Mouse (Mus musculus) intestine, postnatal 0 days (tissue): Measurements from ENCODE around the gene Itpkb. TPM values are rescaled to one million over a fixed set of nuclear protein-coding genes. Genes with fewer than 3 reads are reported as not detected.

ENCODE experiments used
- ATAC-seq: fragments of 200-750 bp; cut with Nextera tagmentation; 2 replicates; pipeline ENCODE4 v1.8.0; 2017; ENCODE audit warnings: mild to moderate bottlenecking, moderate TSS enrichment, moderate library complexity
- H3K27ac ChIP-seq: fragments of 300-500 bp; sonication (generic); 2 replicates; pipeline ENCODE4 v1.5.1; 2014; ENCODE audit warnings: mild to moderate bottlenecking, low read depth, low read length, moderate library complexity
- H3K27me3 ChIP-seq: fragments of 300-500 bp; sonication (generic); replicated peaks from 2 replicates; pipeline ENCODE4 v1.6.1; 2014; ENCODE audit warnings: low read length, mixed read lengths; ENCODE audit not compliant: control insufficient read depth, insufficient read depth
- H3K36me3 ChIP-seq: fragments of 300-500 bp; sonication (generic); 2 replicates; pipeline ENCODE4 v1.6.1; 2014; ENCODE audit warnings: mild to moderate bottlenecking, moderate library complexity; ENCODE audit not compliant: control insufficient read depth, insufficient read depth
- H3K4me1 ChIP-seq: fragments of 300-500 bp; sonication (generic); replicated peaks from 2 replicates; pipeline ENCODE4 v1.6.1; 2014; ENCODE audit warnings: antibody characterized with exemption, low read length, mixed read lengths; ENCODE audit not compliant: control insufficient read depth, insufficient read depth
- H3K4me2 ChIP-seq: fragments of 300-500 bp; sonication (generic); replicated peaks from 2 replicates; pipeline ENCODE4 v1.6.1; 2014; ENCODE audit warnings: low read depth, mild to moderate bottlenecking, moderate library complexity
- H3K4me3 ChIP-seq: fragments of 300-500 bp; sonication (generic); 2 replicates; pipeline ENCODE4 v1.5.1; 2014; ENCODE audit warnings: low read depth, low read length
- H3K9ac ChIP-seq: fragments of 300-500 bp; sonication (generic); 2 replicates; pipeline ENCODE4 v1.6.1; 2014; ENCODE audit warnings: mild to moderate bottlenecking, low read depth, low read length
- H3K9me3 ChIP-seq: fragments of 300-500 bp; sonication (generic); 2 replicates; pipeline ENCODE4 v1.6.1; 2016; ENCODE audit warnings: mixed run types; ENCODE audit not compliant: control insufficient read depth
- CTCF ChIP-seq: sonication (generic); IDR thresholded peaks from 2 replicates; pipeline ENCODE4 v1.5.1; 2016; ENCODE audit warnings: low read depth, mild to moderate bottlenecking, control low read depth, antibody characterized with exemption, moderate library complexity
- WGBS: fragments of 180-500 bp; shearing (Covaris S2); extraction: QIAGEN DNeasy Blood & Tissue Kit; methylation state at CpG from one replicate; pipeline ENCODE4 v1.1.7; 2014; 5-methylcytosine and 5-hydroxymethylcytosine counted together
- polyA plus RNA-seq: library from polyadenylated mRNA; unstranded; fragments of >200 nt; fragmentation: Nextera tagmentation; extraction: Ambion mirVana; gene quantifications from 2 replicates; pipeline ENCODE4 v1.2.1, GENCODE M21; 2015

Gene Itpkb
- polyA plus RNA-seq, 1 experiment from 2014 or later, result 2.3 TPM

GRCm38 (mm10) chr1:180312286-180312685, 18.0 kb upstream of the Itpkb start:
- 73% methylated on average over 6 of the region's 6 CpGs for WGBS
- TF ChIP-seq CTCF, result no peak
- H3K4me3 ChIP-seq, result no peak overlapping the region
- H3K27ac ChIP-seq, result no peak overlapping the region
- no peak for ATAC-seq
- H3K36me3 ChIP-seq, result no peaks in the 10 kb centered on the region
- H3K4me1 ChIP-seq, result no peaks in the 10 kb centered on the region; the same call in 1 of the 2 replicates
- H3K9me3 ChIP-seq, result no peaks in the 10 kb centered on the region
- no peak overlapping the region for H3K4me2 ChIP-seq
- H3K9ac ChIP-seq, result no peak overlapping the region
- no peaks in the 10 kb centered on the region for H3K27me3 ChIP-seq

DNA sequence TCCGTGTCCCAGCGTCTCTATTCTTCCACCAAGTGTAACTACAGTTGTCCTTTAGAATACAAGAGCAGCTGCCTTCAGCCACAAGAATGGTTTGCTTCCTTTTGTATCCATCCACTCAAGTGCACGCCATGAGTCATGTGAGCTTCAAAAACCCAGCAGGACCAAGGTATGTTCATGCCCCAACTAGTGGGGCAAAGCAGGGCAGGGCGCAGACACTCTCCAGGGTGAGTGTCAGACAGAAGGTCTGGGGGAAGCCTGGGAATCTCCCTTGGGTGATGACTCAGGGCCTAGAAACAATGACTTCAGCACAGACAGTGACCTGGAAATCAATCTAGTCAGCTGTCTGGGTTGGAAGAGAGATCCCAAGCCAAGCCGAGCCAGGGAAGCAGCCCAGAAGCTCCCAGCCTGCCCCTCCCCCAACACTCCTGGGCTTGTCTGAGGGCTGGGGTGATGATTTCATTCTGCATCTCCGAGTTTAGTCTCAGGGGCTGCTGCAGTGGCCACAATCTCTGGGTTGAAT, 17.4 kb upstream of the Itpkb start:
- no peak for TF ChIP-seq CTCF
- Histone ChIP-seq H3K27ac (no peak overlapping the region), H3K27me3 (no peaks in the 10 kb centered on the region), H3K4me1 (no peaks in the 10 kb centered on the region; the same call in 1 of the 2 replicates), H3K9me3 (no peaks in the 10 kb centered on the region), H3K4me2 (no peak overlapping the region), H3K4me3 (no peak overlapping the region), H3K36me3 (no peaks in the 10 kb centered on the region), H3K9ac (no peak overlapping the region)
- WGBS, result 50% methylated on average over 6 of the region's 6 CpGs
- peak; percentile 31; the same call in 1 of the 2 replicates for ATAC-seq

DNA sequence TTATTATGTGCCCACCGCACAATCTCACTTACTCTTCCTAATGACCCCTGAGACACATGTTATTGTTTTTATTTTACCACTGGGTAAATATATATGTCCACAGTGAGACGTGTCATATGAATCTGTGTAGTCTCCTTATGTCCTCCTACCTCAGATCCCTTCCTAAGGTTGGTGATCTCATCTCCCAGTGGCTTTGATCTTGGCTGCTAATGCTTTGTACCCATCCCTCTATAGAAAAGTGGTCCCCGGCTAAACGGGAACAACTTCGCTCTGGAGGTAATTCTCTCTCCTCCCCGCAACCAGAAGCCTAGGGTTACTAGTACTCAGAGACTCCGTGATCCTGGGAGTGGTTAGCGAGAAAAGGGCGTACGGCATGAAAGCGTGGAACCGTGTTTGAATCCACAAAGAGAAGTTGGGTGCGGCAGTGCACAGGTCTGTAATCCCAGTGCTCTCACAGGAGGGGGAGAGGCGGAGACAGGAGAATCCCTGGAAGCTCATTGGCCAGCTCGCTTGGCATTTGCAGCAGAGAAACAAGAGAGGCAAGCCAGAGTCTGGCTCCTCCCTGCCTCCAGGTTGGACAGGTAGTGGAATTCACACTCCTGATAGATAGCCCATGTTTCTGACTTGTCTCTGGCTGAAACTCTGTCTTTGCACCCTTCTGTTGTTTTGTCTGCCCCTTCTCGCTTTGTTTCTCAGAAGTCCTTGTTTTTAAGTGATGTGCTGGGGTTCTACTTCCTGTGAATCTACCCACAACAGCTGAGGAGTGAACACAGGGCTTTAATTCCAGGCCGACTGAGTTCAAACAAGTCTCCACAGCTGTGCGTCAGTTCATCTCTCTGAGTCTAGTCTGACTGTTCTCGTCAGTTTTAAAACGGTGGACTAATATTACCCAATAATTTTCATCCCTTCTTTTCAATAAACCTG, 16.5 kb upstream of the Itpkb start:
- Histone ChIP-seq H3K9me3 (no peaks in the 10 kb centered on the region), H3K27ac (no peak overlapping the region), H3K9ac (no peak overlapping the region), H3K4me2 (peak overlapping the region; percentile 50), H3K4me3 (no peak overlapping the region), H3K36me3 (no peaks in the 10 kb centered on the region), H3K27me3 (no peaks in the 10 kb centered on the region), H3K4me1 (no peaks in the 10 kb centered on the region; the same call in 1 of the 2 replicates)
- WGBS, result 11% methylated on average over 20 of the region's 20 CpGs
- no peak for TF ChIP-seq CTCF
- ATAC-seq, result peak; percentile 82

GRCm38 (mm10) chr1:180314641-180315040, 15.6 kb upstream of the Itpkb start:
- Histone ChIP-seq H3K9ac (no peak overlapping the region), H3K27me3 (no peaks in the 10 kb centered on the region), H3K4me2 (no peak overlapping the region), H3K36me3 (no peaks in the 10 kb centered on the region), H3K9me3 (no peaks in the 10 kb centered on the region), H3K27ac (no peak overlapping the region), H3K4me3 (no peak overlapping the region), H3K4me1 (no peaks in the 10 kb centered on the region; the same call in 1 of the 2 replicates)
- TF ChIP-seq CTCF, result no peak
- 67% methylated on average over 11 of the region's 11 CpGs for WGBS
- no peak for ATAC-seq

DNA sequence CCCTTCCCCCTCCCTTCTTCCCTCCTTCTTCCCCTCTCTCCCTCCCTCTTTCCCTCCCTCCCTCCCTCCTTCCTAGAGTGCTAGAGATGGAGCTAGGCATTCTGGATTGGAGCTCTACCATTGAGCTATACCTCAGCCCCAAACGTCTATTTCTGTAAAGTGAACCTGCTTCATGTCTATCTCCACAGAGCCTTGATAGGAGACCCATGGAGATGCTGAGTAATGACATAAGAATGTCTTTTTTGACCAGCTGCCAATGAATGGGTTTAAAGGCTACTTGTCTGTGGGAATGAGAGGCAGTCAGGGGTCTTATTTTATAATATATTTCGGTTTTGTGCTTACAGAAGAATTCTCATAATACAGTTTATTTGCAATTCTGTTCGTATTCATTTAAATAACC, 15.2 kb upstream of the Itpkb start:
- H3K27me3 ChIP-seq, result no peaks in the 10 kb centered on the region
- TF ChIP-seq CTCF, result no peak
- ATAC-seq, result no peak

GRCm38 (mm10) chr1:180317450-180317849, 12.8 kb upstream of the Itpkb start:
- Histone ChIP-seq H3K4me3 (no peak overlapping the region), H3K27ac (no peak overlapping the region), H3K4me1 (no peaks in the 10 kb centered on the region; the same call in 1 of the 2 replicates), H3K9me3 (no peaks in the 10 kb centered on the region), H3K27me3 (no peaks in the 10 kb centered on the region), H3K9ac (no peak overlapping the region), H3K4me2 (no peak overlapping the region), H3K36me3 (no peaks in the 10 kb centered on the region)
- no peak for ATAC-seq
- 65% methylated on average over 4 of the region's 4 CpGs for WGBS
- no peak for TF ChIP-seq CTCF

More for the DNA sequence above, 15.2 kb upstream of the Itpkb start:
- Histone ChIP-seq H3K27ac (no peak overlapping the region), H3K4me1 (no peaks in the 10 kb centered on the region; the same call in 1 of the 2 replicates), H3K9me3 (no peaks in the 10 kb centered on the region), H3K9ac (no peak overlapping the region), H3K36me3 (no peaks in the 10 kb centered on the region), H3K4me3 (no peak overlapping the region), H3K4me2 (no peak overlapping the region)
- 63% methylated on average over 3 of the region's 3 CpGs for WGBS
